Mouse (Mus musculus): ENCODE results near the gene Aplp1. TPM values are rescaled to one million over a fixed set of nuclear protein-coding genes. Genes with fewer than 3 reads are reported as not detected.
A peak's percentile ranks its signal among the peaks of the same experiment; 100 is the strongest.

Aplp1 gene
- polyA plus RNA-seq, 1 experiment, result 6.0 TPM

- TF ChIP-seq CTCF (IDR thresholded peaks at IDR 0.05; ENCODE audit: borderline replicate concordance, control insufficient read depth, extremely low read depth, insufficient read depth, low read length, poor library complexity) (peak; percentile 45; the same call in 1 of the 2 replicates), POLR2A (IDR thresholded peaks at IDR 0.05; ENCODE audit: control insufficient read depth, extremely low read depth, insufficient read depth, low read length, poor library complexity) (0 out of 2 replicates have a peak, but pooled peaks have one; percentile 31)
- peak; percentile 67 for DNase-seq
- Histone ChIP-seq H3K27ac (ENCODE audit: control insufficient read depth, insufficient read depth, low read length) (peak within 1 kb of the TSS; percentile 95), H3K36me3 (ENCODE audit: control insufficient read depth, insufficient read depth, low read length) (peaks cover 8% of the 10 kb centered on the region), H3K4me3 (ENCODE audit: control insufficient read depth, insufficient read depth, low read length) (peak within 1 kb of the TSS; percentile 51), H3K4me1 (replicated peaks; ENCODE audit: control insufficient read depth, insufficient read depth, low read length) (peaks cover 46% of the 10 kb centered on the region), H3K27me3 (ENCODE audit: control insufficient read depth, insufficient read depth, low read length) (no peaks in the 10 kb centered on the region)
- WGBS, result 7% methylated on average over 10 of the region's 10 CpGs
These were observed 25.5 kb downstream of the Aplp1 start, which contains the start of gene Hcst for GRCm38 (mm10) chr7:30419561-30420499. TSS of gene Hcst (minus strand) at chr7:30419854.

- peak; percentile 44 for DNase-seq
- Histone ChIP-seq H3K27me3 (ENCODE audit: control insufficient read depth, insufficient read depth, low read length) (no peaks in the 10 kb centered on the region), H3K4me3 (ENCODE audit: control insufficient read depth, insufficient read depth, low read length) (no peak overlapping the region), H3K4me1 (replicated peaks; ENCODE audit: control insufficient read depth, insufficient read depth, low read length) (peaks cover 46% of the 10 kb centered on the region), H3K36me3 (ENCODE audit: control insufficient read depth, insufficient read depth, low read length) (no peaks in the 10 kb centered on the region), H3K27ac (ENCODE audit: control insufficient read depth, insufficient read depth, low read length) (peak overlapping the region; percentile 95; the same call in 1 of the 2 replicates)
- no peak for TF ChIP-seq CTCF (IDR thresholded peaks at IDR 0.05; ENCODE audit: borderline replicate concordance, control insufficient read depth, extremely low read depth, insufficient read depth, low read length, poor library complexity)
- no peak for TF ChIP-seq POLR2A (IDR thresholded peaks at IDR 0.05; ENCODE audit: control insufficient read depth, extremely low read depth, insufficient read depth, low read length, poor library complexity)
- 6% methylated on average over 9 of the region's 9 CpGs for WGBS
These were observed 27.5 kb downstream of the Aplp1 start for GRCm38 (mm10) chr7:30417856-30418255.

- TF ChIP-seq CTCF (IDR thresholded peaks at IDR 0.05; ENCODE audit: borderline replicate concordance, control insufficient read depth, extremely low read depth, insufficient read depth, low read length, poor library complexity) (no peak), POLR2A (IDR thresholded peaks at IDR 0.05; ENCODE audit: control insufficient read depth, extremely low read depth, insufficient read depth, low read length, poor library complexity) (no peak)
- Histone ChIP-seq H3K4me1 (replicated peaks; ENCODE audit: control insufficient read depth, insufficient read depth, low read length) (peaks cover 54% of the 10 kb centered on the region), H3K27ac (ENCODE audit: control insufficient read depth, insufficient read depth, low read length) (no peak within 1 kb of the TSS), H3K4me3 (ENCODE audit: control insufficient read depth, insufficient read depth, low read length) (no peak within 1 kb of the TSS; the same call in 1 of the 2 replicates), H3K36me3 (ENCODE audit: control insufficient read depth, insufficient read depth, low read length) (no peaks in the 10 kb centered on the region), H3K27me3 (ENCODE audit: control insufficient read depth, insufficient read depth, low read length) (no peaks in the 10 kb centered on the region)
- 60% methylated on average over 5 of the region's 5 CpGs for WGBS
- no peak for DNase-seq
These were observed 31.7 kb downstream of the Aplp1 start, which contains the start of gene Tyrobp for GRCm38 (mm10) chr7:30413596-30413995. TSS of gene Tyrobp (plus strand) at chr7:30413760.

GRCm38 (mm10) chr7:30412735-30413147 lies 32.6 kb downstream of the Aplp1 start:
- Histone ChIP-seq H3K27ac (ENCODE audit: control insufficient read depth, insufficient read depth, low read length) (no peak overlapping the region), H3K4me1 (replicated peaks; ENCODE audit: control insufficient read depth, insufficient read depth, low read length) (peaks cover 46% of the 10 kb centered on the region), H3K36me3 (ENCODE audit: control insufficient read depth, insufficient read depth, low read length) (no peaks in the 10 kb centered on the region), H3K4me3 (ENCODE audit: control insufficient read depth, insufficient read depth, low read length) (no peak overlapping the region), H3K27me3 (ENCODE audit: control insufficient read depth, insufficient read depth, low read length) (no peaks in the 10 kb centered on the region)
- WGBS, result 9% methylated on average over 4 of the region's 4 CpGs
- TF ChIP-seq CTCF (IDR thresholded peaks at IDR 0.05; ENCODE audit: borderline replicate concordance, control insufficient read depth, extremely low read depth, insufficient read depth, low read length, poor library complexity) (no peak), POLR2A (IDR thresholded peaks at IDR 0.05; ENCODE audit: control insufficient read depth, extremely low read depth, insufficient read depth, low read length, poor library complexity) (no peak)
- peak; percentile 46 for DNase-seq

- Histone ChIP-seq H3K4me1 (replicated peaks; ENCODE audit: control insufficient read depth, insufficient read depth, low read length) (peaks cover 35% of the 10 kb centered on the region), H3K27ac (ENCODE audit: control insufficient read depth, insufficient read depth, low read length) (no peak overlapping the region), H3K27me3 (ENCODE audit: control insufficient read depth, insufficient read depth, low read length) (no peaks in the 10 kb centered on the region), H3K4me3 (ENCODE audit: control insufficient read depth, insufficient read depth, low read length) (no peak overlapping the region), H3K36me3 (ENCODE audit: control insufficient read depth, insufficient read depth, low read length) (no peaks in the 10 kb centered on the region)
- no peak for TF ChIP-seq POLR2A (IDR thresholded peaks at IDR 0.05; ENCODE audit: control insufficient read depth, extremely low read depth, insufficient read depth, low read length, poor library complexity)
- TF ChIP-seq CTCF (IDR thresholded peaks at IDR 0.05; ENCODE audit: borderline replicate concordance, control insufficient read depth, extremely low read depth, insufficient read depth, low read length, poor library complexity), result no peak
- WGBS, result 61% methylated on average over 3 of the region's 3 CpGs
- DNase-seq, result no peak
These were observed 34.3 kb downstream of the Aplp1 start for GRCm38 (mm10) chr7:30411023-30411422.

GRCm38 (mm10) chr7:30409789-30410188 lies 35.5 kb downstream of the Aplp1 start:
- TF ChIP-seq POLR2A (IDR thresholded peaks at IDR 0.05; ENCODE audit: control insufficient read depth, extremely low read depth, insufficient read depth, low read length, poor library complexity), result no peak
- TF ChIP-seq CTCF (IDR thresholded peaks at IDR 0.05; ENCODE audit: borderline replicate concordance, control insufficient read depth, extremely low read depth, insufficient read depth, low read length, poor library complexity), result no peak
- Histone ChIP-seq H3K27ac (ENCODE audit: control insufficient read depth, insufficient read depth, low read length) (0 out of 2 replicates have a peak overlapping the region, but pooled peaks have one; percentile 37), H3K4me1 (replicated peaks; ENCODE audit: control insufficient read depth, insufficient read depth, low read length) (peaks cover 35% of the 10 kb centered on the region), H3K4me3 (ENCODE audit: control insufficient read depth, insufficient read depth, low read length) (no peak overlapping the region), H3K27me3 (ENCODE audit: control insufficient read depth, insufficient read depth, low read length) (no peaks in the 10 kb centered on the region), H3K36me3 (ENCODE audit: control insufficient read depth, insufficient read depth, low read length) (no peaks in the 10 kb centered on the region)
- DNase-seq, result peak; percentile 37
- WGBS, result 29% methylated on average over 2 of the region's 2 CpGs
